Mouse (Mus musculus) forebrain, embryonic 11.5 days (tissue): ENCODE data around the gene Mrps11. TPM values are rescaled to one million over a fixed set of nuclear protein-coding genes. Genes with fewer than 3 reads are reported as not detected.

Experiments
- ATAC-seq: fragments of 200-750 bp; cut with Nextera tagmentation; replicated peaks from 2 replicates; pipeline ENCODE4 v1.8.0; 2017; ENCODE audit warnings: moderate TSS enrichment; ENCODE audit not compliant: low FRiP score
- DNase-seq: peaks from one replicate; pipeline ENCODE4 v3.0.0-alpha.2; 2017; ENCODE audit warnings: low spot score
- H3K27ac ChIP-seq: fragments of 300-500 bp; sonication (generic); 2 replicates; pipeline ENCODE4 v1.5.1; 2014; ENCODE audit warnings: low read depth, low read length
- H3K27me3 ChIP-seq: fragments of 300-500 bp; sonication (generic); 2 replicates; pipeline ENCODE4 v1.6.1; 2014; ENCODE audit warnings: mild to moderate bottlenecking, low read length, mixed read lengths; ENCODE audit not compliant: control insufficient read depth, insufficient read depth
- H3K36me3 ChIP-seq: fragments of 300-500 bp; sonication (generic); 2 replicates; pipeline ENCODE4 v1.6.1; 2014; ENCODE audit warnings: mild to moderate bottlenecking, low read length, moderate library complexity, mixed read lengths; ENCODE audit not compliant: control insufficient read depth, insufficient read depth
- H3K4me1 ChIP-seq: fragments of 300-500 bp; sonication (generic); replicated peaks from 2 replicates; pipeline ENCODE4 v1.6.1; 2014; ENCODE audit warnings: low read length, mixed read lengths; ENCODE audit not compliant: control insufficient read depth, insufficient read depth
- H3K4me2 ChIP-seq: fragments of 300-500 bp; sonication (generic); 2 replicates; pipeline ENCODE4 v1.6.1; 2014; ENCODE audit warnings: low read depth, mild to moderate bottlenecking, low read length, moderate library complexity, mixed read lengths; ENCODE audit not compliant: severe bottlenecking
- H3K4me3 ChIP-seq: fragments of 300-500 bp; sonication (generic); 2 replicates; pipeline ENCODE4 v1.5.1; 2014; ENCODE audit warnings: low read depth, low read length
- H3K9ac ChIP-seq: fragments of 300-500 bp; sonication (generic); 2 replicates; pipeline ENCODE4 v1.6.1; 2014; ENCODE audit warnings: low read length
- H3K9me3 ChIP-seq: fragments of 300-500 bp; sonication (generic); 2 replicates; pipeline ENCODE4 v1.6.1; 2016; ENCODE audit warnings: low read length, mixed read lengths; ENCODE audit not compliant: control insufficient read depth
- WGBS: fragments of 180-500 bp; shearing (Covaris S2); extraction: QIAGEN DNeasy Blood & Tissue Kit; methylation state at CpG from one replicate; pipeline ENCODE4 v1.1.7; 2014; 5-methylcytosine and 5-hydroxymethylcytosine counted together
- polyA plus RNA-seq: library from polyadenylated mRNA; unstranded; fragments of >200 nt; fragmentation: Nextera tagmentation; extraction: Ambion mirVana; gene quantifications from 2 replicates; pipeline ENCODE4 v1.2.1, GENCODE M21; 2014

Gene Mrps11
- polyA plus RNA-seq, 1 experiment from 2014 or later, result 81.4 TPM

- DNase-seq (no peak), ATAC-seq (no peak)
- no peak overlapping the region for H3K27ac ChIP-seq
- no peak overlapping the region for H3K4me3 ChIP-seq
- no peaks in the 10 kb centered on the region; the same call in 1 of the 2 replicates for H3K4me1 ChIP-seq
- no peaks in the 10 kb centered on the region; the same call in 1 of the 2 replicates for H3K36me3 ChIP-seq
- WGBS, result 90% methylated on average over 5 of the region's 5 CpGs
- no peak overlapping the region for H3K4me2 ChIP-seq
- no peaks in the 10 kb centered on the region for H3K9me3 ChIP-seq
- H3K9ac ChIP-seq, result no peak overlapping the region
- H3K27me3 ChIP-seq, result no peaks in the 10 kb centered on the region
Observed at GRCm38 (mm10) chr7:78785906-78786305, 3.0 kb downstream of the Mrps11 start.

GRCm38 (mm10) chr7:78787793-78788380 lies 5.0 kb downstream of the Mrps11 start:
- no peaks in the 10 kb centered on the region for H3K27me3 ChIP-seq
- H3K27ac ChIP-seq, result no peak overlapping the region
- H3K9ac ChIP-seq, result no peak overlapping the region
- ATAC-seq, result no peak
- no peak overlapping the region for H3K4me3 ChIP-seq
- 90% methylated on average over 12 of the region's 12 CpGs for WGBS
- no peaks in the 10 kb centered on the region; the same call in 1 of the 2 replicates for H3K4me1 ChIP-seq
- H3K36me3 ChIP-seq, result no peaks in the 10 kb centered on the region; the same call in 1 of the 2 replicates
- H3K9me3 ChIP-seq, result no peaks in the 10 kb centered on the region
- no peak for DNase-seq
- H3K4me2 ChIP-seq, result no peak overlapping the region

GRCm38 (mm10) chr7:78791359-78792222 lies 8.7 kb downstream of the Mrps11 start:
- Histone ChIP-seq H3K4me3 (no peak overlapping the region), H3K9ac (no peak overlapping the region), H3K27me3 (no peaks in the 10 kb centered on the region), H3K4me1 (no peaks in the 10 kb centered on the region), H3K9me3 (no peaks in the 10 kb centered on the region), H3K36me3 (no peaks in the 10 kb centered on the region; the same call in 1 of the 2 replicates), H3K4me2 (no peak overlapping the region), H3K27ac (no peak overlapping the region)
- ATAC-seq, result peak; percentile 73
- 84% methylated on average over 15 of the region's 15 CpGs for WGBS
- peak; percentile 69 for DNase-seq

- no peaks in the 10 kb centered on the region for H3K4me1 ChIP-seq
- H3K9ac ChIP-seq, result no peak overlapping the region
- H3K4me3 ChIP-seq, result no peak overlapping the region
- H3K9me3 ChIP-seq, result no peaks in the 10 kb centered on the region
- no peaks in the 10 kb centered on the region; the same call in 1 of the 2 replicates for H3K36me3 ChIP-seq
- no peak overlapping the region for H3K4me2 ChIP-seq
- 94% methylated on average over 13 of the region's 13 CpGs for WGBS
- DNase-seq (no peak), ATAC-seq (no peak)
- no peaks in the 10 kb centered on the region for H3K27me3 ChIP-seq
- no peak overlapping the region for H3K27ac ChIP-seq
Observed at GRCm38 (mm10) chr7:78793895-78794570, 11.1 kb downstream of the Mrps11 start.

GRCm38 (mm10) chr7:78794571-78795092 lies 11.7 kb downstream of the Mrps11 start:
- ATAC-seq, result no peak
- DNase-seq, result no peak
- Histone ChIP-seq H3K9ac (no peak overlapping the region), H3K27ac (no peak overlapping the region), H3K4me1 (no peaks in the 10 kb centered on the region), H3K4me2 (no peak overlapping the region), H3K4me3 (no peak overlapping the region), H3K27me3 (no peaks in the 10 kb centered on the region), H3K36me3 (no peaks in the 10 kb centered on the region; the same call in 1 of the 2 replicates), H3K9me3 (no peaks in the 10 kb centered on the region)
- 87% methylated on average over 6 of the region's 6 CpGs for WGBS

- no peaks in the 10 kb centered on the region for H3K9me3 ChIP-seq
- H3K4me2 ChIP-seq, result no peak overlapping the region
- DNase-seq, result no peak
- H3K4me3 ChIP-seq, result no peak overlapping the region
- H3K4me1 ChIP-seq, result no peaks in the 10 kb centered on the region
- H3K9ac ChIP-seq, result no peak overlapping the region
- H3K27ac ChIP-seq, result no peak overlapping the region
- 90% methylated on average over 3 of the region's 3 CpGs for WGBS
- ATAC-seq, result no peak
- H3K36me3 ChIP-seq, result no peaks in the 10 kb centered on the region; the same call in 1 of the 2 replicates
- H3K27me3 ChIP-seq, result no peaks in the 10 kb centered on the region
Observed at GRCm38 (mm10) chr7:78796624-78797023, 13.7 kb downstream of the Mrps11 start.

GRCm38 (mm10) chr7:78797843-78798455 lies 15.0 kb downstream of the Mrps11 start:
- Histone ChIP-seq H3K36me3 (no peaks in the 10 kb centered on the region), H3K27me3 (no peaks in the 10 kb centered on the region), H3K9ac (no peak overlapping the region), H3K4me3 (no peak overlapping the region), H3K9me3 (no peaks in the 10 kb centered on the region), H3K4me1 (no peaks in the 10 kb centered on the region), H3K4me2 (no peak overlapping the region), H3K27ac (0 out of 2 replicates have a peak overlapping the region, but pooled peaks have one; percentile 18)
- ATAC-seq (no peak), DNase-seq (no peak)
- WGBS, result 56% methylated on average over 8 of the region's 9 CpGs
